Mouse (Mus musculus) ES-CJ7 (cell line): ENCODE measurements around the gene Desi2.
"Not testable (repeated sequence)": the region's sequence is repeated elsewhere in the genome, so short reads cannot be mapped to it uniquely, and the experiment has no call there.

Source experiments
- DNase-seq: peaks from one replicate; pipeline ENCODE4 v3.0.0; 2011; ENCODE audit warnings: low read depth, low spot score

The Desi2 gene

GRCm38 (mm10) chr1:178187216-178187791, at the start of gene Desi2:
Gene Desi2 (plus strand): TSS chr1:178187417.
- peak; percentile 100 for DNase-seq

GRCm38 (mm10) chr1:178146513-178146912, 40.7 kb upstream of the Desi2 start:
- peak; percentile 16 for DNase-seq

GRCm38 (mm10) chr1:178146915-178147314, 40.3 kb upstream of the Desi2 start:
- DNase-seq, result not testable (repeated sequence)

- DNase-seq, result no peak
Observed at GRCm38 (mm10) chr1:178182251-178182650, 5.0 kb upstream of the Desi2 start.

GRCm38 (mm10) chr1:178185591-178185990, 1.6 kb upstream of the Desi2 start:
- DNase-seq, result no peak

GRCm38 (mm10) chr1:178187810-178188209, 593 bp downstream of the Desi2 start:
- peak; percentile 81 for DNase-seq

- DNase-seq, result peak; percentile 11
Observed at GRCm38 (mm10) chr1:178188386-178188785, 1.2 kb downstream of the Desi2 start.

- DNase-seq, result no peak
Observed at GRCm38 (mm10) chr1:178205701-178206325, 18.6 kb downstream of the Desi2 start.

GRCm38 (mm10) chr1:178207856-178208255, 20.6 kb downstream of the Desi2 start:
- DNase-seq, result peak; percentile 92

GRCm38 (mm10) chr1:178209966-178210365, 22.7 kb downstream of the Desi2 start:
- no peak for DNase-seq

- no peak for DNase-seq
Observed at GRCm38 (mm10) chr1:178217157-178217556, 29.9 kb downstream of the Desi2 start.

- DNase-seq, result no peak
Observed at GRCm38 (mm10) chr1:178218305-178218704, 31.1 kb downstream of the Desi2 start.

GRCm38 (mm10) chr1:178219166-178220077, 32.2 kb downstream of the Desi2 start:
- no peak for DNase-seq

GRCm38 (mm10) chr1:178228888-178229287, 41.7 kb downstream of the Desi2 start:
- not testable (repeated sequence) for DNase-seq

GRCm38 (mm10) chr1:178234109-178234508, 46.9 kb downstream of the Desi2 start:
- no peak for DNase-seq

- DNase-seq, result no peak
Observed at GRCm38 (mm10) chr1:178235919-178236466, 48.8 kb downstream of the Desi2 start.

- no peak for DNase-seq
Observed at GRCm38 (mm10) chr1:178238676-178239075, 51.5 kb downstream of the Desi2 start.

GRCm38 (mm10) chr1:178241884-178242508, 54.8 kb downstream of the Desi2 start:
- DNase-seq, result peak; percentile 49

- DNase-seq, result no peak
Observed at GRCm38 (mm10) chr1:178248107-178248820, 61.0 kb downstream of the Desi2 start.

GRCm38 (mm10) chr1:178254598-178254997, 67.4 kb downstream of the Desi2 start:
- no peak for DNase-seq

GRCm38 (mm10) chr1:178256351-178256750, 69.1 kb downstream of the Desi2 start:
- DNase-seq, result no peak
